Mouse (Mus musculus) liver (tissue): ENCODE measurements around the gene Efna5.

Experiments
- DNase-seq: peaks from one replicate; pipeline ENCODE4 v3.0.0-alpha.2; 2020; ENCODE audit warnings: mixed read lengths

The Efna5 gene

GRCm38 (mm10) chr17:62649293-62649950 is 231.7 kb downstream of the Efna5 start:
- DNase-seq, result no peak

DNA sequence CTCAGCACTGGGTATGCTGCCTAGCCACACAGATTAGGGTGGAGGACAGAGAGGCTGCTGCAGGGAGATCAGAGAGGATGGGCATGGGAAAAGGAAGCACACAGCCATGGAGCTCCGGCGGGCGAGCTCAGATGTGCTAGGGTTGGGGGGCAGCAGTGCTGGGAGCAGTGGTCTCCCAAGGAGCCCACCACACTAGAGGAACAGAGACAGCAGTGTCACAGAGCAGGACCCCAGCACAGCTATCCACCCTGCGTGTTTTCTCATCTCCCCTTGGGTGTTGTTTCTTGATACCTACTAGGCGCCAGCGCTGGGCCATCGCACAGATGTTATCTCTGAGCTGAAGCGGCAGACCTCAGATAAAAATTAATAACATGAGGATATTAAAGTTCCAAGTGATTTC is 234.3 kb downstream of the Efna5 start:
- DNase-seq, result no peak

DNA sequence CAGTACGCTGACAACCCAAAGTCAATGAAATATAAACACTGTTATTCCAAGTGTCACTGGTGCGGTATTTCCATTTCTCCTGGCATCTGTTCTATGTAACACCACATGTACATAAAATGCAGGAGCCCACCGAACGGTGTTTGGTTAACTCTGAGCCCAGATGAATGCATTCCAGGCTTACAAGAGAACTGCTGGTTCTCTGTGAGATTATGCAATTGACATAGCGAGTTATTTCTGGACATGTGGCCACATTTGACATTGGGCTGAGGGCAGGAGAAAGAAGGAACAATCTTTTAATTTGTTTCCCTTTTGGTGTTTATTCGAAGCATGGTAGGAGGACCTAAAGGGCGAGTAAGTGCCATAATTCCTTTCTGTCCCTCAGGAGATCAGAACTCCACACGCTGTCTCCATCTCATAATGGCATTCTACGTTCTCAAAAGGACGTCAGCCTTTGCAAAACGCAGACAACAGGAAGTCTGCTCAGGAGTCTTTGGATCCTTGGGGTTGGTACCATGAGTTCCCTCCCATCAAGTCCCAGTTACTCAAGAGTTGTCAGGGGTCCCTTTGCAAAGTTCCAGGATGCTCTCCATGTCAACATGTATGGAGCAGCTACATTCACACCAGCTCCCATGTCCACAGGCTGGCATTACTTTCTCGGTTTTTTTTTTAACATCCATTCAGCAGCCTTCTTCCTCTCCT is 238.5 kb downstream of the Efna5 start:
- DNase-seq, result no peak

- no peak for DNase-seq
These were observed 240.5 kb downstream of the Efna5 start for GRCm38 (mm10) chr17:62640654-62641053.

DNA sequence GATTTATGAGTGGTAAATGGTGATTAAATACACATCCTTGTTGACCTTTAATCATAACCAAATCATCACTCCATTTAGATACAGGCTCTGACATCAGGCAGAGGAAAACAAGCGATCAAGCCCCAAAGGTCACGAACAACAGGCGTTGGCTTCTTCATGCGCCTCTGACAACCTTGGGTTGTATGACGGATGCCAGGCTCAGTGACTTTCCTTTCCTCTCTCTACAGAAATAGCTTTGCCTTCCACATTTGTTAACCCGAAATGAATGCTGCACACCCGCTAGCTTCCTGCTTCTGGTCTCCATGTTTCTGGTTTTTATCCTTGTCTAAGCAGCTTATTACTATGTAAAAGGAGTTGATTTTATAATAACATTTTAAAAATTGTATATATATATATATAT is 244.2 kb downstream of the Efna5 start:
- DNase-seq, result no peak

- no peak for DNase-seq
These were observed 246.2 kb downstream of the Efna5 start for GRCm38 (mm10) chr17:62634937-62635336.

GRCm38 (mm10) chr17:62628474-62628873 is 252.6 kb downstream of the Efna5 start:
- no peak for DNase-seq

DNA sequence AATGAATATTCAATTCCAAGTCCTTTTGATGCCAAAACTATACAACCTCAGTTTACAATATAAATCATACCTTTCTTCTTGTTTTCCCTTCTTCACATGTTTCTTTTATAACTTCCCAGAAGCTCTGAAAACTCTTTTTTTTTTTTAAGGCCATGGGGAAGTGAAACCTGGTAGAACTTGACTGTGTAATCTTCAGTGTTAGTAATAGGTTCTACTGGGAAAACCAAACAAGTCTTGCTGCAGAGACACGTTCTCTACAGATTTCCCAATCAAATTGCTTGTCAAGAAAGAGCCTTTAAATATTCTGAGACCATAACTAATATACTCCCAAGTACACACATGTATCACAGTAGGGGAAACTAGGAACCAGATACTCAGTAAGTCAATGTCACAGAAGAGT is 253.6 kb downstream of the Efna5 start:
- DNase-seq, result no peak

DNA sequence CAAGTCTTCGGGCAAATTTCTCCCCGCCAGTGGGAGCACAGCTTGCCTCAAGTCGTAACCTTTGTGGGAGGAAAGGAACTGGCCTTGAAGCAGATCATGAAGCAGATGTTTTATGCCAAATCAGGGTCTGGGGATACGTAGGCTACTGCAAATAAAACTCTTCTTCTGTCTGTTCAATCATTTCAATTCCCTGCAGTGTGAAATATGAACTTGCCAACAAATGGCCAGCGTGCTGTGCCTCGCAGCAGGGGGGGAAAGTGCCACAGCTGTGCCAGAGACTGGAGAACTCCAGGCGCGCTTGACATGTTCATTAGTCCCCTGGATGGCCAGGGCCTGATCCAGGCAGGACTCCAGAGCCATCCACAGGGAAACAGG is 255.5 kb downstream of the Efna5 start:
- no peak for DNase-seq

- DNase-seq, result no peak
These were observed 256.1 kb downstream of the Efna5 start for GRCm38 (mm10) chr17:62624804-62625645.

DNA sequence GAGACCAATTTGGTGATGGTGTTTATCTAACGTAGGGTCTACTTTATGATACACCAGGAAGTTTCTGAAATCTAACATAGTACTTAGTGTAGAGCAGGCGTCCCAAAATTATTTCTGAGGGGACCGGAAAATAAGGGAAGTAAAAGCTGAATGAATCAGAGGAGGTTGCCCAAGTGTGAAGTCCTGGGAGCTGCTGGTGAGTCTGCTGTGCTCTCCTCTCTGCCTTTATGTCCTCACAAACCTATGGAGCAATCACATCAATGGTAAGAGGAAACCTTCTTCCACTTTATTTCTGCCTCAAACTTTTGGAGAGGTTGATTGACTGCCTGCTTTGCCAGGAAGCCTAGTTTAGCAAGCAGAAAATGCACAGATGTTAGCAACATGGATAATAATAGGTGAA is 257.9 kb downstream of the Efna5 start:
- no peak for DNase-seq

DNA sequence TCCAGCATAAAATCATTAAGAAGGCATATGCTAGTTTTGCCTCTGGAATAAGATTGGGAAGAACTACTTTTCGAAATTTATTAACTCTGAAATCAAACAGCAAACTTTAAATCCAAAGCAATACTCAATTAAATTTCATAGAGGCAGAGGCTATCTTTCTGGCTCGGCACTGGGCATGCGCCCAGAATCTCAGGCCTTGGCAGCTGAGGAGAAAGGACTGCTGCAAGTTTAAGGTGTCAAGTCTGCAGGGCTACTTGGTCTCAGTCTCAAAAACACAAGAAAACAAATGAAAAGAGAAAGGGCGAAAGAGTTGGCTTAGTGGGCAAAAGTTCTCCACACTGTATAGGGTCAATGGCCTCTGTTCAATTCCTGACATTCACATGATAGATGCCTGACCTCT is 258.6 kb downstream of the Efna5 start:
- DNase-seq, result no peak

DNA sequence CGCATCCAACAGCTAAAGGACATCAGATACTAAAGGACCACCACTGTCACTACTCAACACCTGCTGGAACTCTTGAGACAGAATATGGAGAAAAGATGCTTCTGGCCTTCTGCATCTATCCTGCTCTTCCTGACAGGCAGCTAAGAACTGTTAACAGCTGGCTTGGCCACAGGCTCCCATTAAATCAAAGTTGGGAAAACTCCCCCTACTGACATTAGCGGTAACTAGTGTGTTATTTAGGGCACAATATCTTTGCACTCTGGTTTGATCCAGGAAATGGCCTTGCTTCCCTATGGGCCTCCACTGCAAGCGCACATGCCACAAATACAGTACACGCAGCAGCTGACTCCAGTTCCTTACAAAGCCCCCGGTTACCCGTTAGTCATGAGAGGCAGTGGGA is 266.0 kb downstream of the Efna5 start:
- no peak for DNase-seq

- no peak for DNase-seq
These were observed 266.4 kb downstream of the Efna5 start for GRCm38 (mm10) chr17:62614708-62615107.

- DNase-seq, result no peak
These were observed 266.9 kb downstream of the Efna5 start for GRCm38 (mm10) chr17:62614237-62614636.

GRCm38 (mm10) chr17:62613232-62613631 is 267.9 kb downstream of the Efna5 start:
- no peak for DNase-seq

- no peak for DNase-seq
These were observed 273.0 kb downstream of the Efna5 start for GRCm38 (mm10) chr17:62608145-62608544.

- DNase-seq, result no peak
These were observed 273.7 kb downstream of the Efna5 start for GRCm38 (mm10) chr17:62607304-62607914.

GRCm38 (mm10) chr17:62606681-62607080 is 274.4 kb downstream of the Efna5 start:
- DNase-seq, result no peak

DNA sequence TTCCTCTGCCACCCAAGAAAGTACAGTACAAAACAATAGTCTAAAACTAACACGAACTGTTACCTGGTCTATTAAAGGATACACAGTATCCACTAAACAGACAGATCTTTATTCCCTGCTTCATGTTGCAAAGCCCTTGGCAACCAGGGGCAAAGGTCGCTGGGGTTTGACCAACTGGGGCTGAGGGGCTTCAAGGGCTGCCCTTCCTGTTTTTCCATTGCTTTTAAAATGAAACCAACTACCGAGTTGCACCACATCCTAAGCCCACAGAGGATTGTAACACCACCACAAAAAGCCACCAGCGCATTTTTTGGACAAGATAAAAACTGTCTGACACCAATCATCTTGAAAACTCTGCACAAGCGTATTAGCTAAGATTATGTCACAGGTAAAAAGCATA is 276.8 kb downstream of the Efna5 start:
- no peak for DNase-seq

GRCm38 (mm10) chr17:62603604-62604003 is 277.5 kb downstream of the Efna5 start:
- no peak for DNase-seq

DNA sequence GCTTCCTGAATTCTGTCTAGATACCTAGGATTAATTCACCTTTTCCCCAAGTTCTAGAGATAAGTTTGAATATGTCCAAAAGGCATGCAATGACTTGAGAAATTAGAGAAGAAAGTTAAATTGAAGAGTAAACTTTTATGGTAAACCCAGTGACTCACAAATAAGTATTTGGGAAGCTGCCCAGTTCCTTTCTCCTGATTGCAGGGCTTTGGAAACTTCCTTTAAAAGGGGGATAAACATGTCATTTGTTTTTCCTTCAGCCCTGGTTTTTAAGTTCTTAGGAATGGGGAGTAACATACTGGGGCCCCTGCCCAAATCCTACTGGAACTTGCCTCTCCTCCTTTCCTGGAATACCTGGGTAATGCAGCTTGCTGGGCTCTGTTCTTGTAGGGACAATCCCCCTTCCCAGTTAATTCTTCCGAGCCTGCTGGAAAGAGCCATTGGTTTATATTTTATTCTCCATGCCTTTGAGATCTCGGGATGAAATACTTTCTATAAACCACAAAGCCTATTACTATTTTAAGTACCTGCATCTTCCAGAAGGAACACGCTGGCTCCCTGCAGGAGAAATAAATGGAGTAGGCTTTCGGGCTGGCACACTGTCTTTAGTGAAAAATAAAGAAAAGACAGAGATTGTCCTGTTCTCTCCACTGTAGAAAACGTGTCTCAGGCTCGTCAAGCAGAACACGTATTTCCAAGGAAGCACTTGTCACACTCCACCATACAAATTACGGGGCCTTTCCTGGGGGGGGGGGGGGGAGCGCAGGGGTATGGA is 282.2 kb downstream of the Efna5 start:
- DNase-seq, result no peak
